Mouse (Mus musculus) urinary bladder, postnatal 14 days (tissue): ENCODE measurements around the gene Klhl5.

ENCODE experiments used
- DNase-seq: peaks from one replicate; pipeline ENCODE4 v3.0.0; 2021; ENCODE audit warnings: low spot score

The Klhl5 gene

DNA sequence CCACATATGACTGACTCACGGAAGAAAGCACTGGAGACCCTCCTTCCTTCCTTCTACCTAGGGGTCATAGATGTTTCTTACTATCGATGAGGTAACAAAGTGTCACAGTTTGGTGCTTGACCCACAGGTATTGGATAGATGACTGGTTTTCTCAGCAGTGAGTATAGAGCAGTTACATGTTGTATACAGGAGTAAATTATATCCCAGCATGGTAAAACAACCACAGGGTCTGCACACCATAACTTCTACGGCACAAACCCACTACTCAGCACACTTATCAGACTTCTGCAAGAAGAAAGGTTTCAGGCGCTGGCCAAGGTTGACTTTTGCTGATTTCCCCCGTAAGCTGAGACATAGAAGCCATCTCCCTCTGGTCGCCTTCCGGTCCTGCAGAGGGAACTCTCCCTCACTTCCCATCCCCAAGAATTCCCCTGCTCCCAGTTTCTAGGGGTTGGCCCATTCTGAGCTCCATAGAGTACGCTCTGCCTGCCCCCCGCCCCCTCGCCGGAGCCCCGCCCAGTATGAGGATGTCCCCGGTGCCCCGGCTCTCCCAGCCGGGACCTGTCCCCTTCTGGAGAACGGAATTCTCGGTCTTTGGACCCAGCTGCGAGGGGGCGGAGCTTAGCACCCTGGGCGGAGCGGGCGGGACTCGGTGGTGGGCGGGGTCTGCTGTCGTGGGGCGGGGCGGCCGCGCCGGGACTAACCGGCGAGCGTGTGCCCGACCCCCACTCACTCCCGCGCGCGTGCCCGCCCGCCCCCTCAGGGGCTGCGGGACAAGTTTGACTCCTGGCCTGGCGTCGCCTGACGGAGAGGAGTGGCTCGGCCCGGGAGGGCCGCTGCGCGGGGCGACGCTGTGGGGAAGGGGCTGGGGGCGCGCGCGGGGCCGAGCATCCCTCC, at the start of gene Klhl5:
TSS of gene Klhl5 (plus strand) at position 664 of the 897 bp plus-strand sequence.
- peak; percentile 92 for DNase-seq

DNA sequence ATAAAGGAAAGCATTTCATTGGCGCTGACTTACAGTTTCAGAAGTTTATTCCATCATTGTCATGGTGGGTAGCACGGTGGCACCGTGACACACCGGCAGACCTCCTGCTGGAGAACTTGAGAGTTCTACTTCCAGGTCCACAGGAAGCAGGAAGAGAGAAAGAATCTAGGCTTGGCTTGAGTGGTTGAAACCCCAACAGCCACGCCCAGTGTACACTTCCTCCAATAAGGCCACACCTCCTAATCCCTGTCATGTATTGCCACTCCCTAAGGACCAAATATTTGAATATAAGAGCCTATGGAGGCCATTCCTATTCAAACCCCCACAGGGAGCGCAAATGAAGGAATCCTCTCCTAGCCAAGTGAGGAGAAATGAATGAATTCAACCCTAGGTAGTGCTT, 49.7 kb upstream of the Klhl5 start:
- DNase-seq = no peak

DNA sequence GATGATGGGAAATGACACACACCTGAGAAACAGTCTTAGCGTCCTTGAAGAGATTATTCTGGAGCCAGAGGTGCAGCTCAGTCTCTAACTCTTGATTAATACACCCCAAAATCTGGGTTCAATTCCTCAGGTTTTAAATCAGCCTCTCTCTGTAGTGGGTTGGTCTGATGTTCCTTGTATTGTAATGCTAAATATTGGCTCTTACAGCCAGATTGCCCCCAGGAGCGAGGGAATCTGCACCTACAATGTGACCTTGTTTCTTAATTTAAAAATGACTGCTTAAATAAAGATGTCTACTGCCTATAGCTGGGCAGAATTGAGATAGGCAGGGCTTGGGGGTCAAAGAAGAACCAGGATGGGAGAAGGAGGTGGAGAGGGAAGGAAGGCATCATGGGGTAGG, 47.5 kb upstream of the Klhl5 start:
- DNase-seq = no peak

DNA sequence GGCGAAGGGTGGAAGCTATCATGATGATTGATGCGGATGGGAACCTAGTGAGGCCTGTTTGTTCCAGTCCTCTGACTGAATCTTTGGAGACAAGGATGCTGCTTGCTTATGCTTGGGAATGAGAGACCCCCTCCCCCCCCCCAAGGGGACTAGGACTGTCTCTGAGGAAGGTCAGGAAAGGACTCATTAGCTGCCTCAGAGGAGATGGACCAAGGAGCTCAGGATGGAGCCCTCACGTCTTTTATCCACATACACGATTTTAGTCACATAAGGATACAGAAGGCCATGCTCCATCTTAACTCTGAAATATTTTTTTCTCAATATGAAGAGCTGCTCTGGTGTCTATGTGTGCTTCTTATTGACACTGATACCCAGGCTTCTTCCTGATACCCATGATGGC, 45.1 kb upstream of the Klhl5 start:
- no peak for DNase-seq

DNA sequence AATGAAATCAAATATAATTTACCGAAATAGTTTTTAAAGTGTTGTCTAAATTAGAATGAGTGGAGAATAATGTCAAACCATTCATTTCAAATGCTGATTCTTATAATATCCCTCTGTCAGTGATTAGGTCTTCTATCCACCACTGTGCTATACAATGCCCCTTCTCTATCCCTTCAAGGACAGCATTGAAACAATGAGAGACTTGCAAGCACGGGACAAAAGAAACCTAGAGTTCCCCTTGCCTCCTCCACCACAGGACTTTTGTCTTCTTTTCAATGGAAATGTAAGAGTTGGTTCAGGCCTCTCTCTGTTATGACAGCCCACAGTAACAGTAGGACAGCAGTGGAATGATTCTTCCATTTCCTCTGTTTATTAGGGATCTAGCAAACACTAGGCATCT, 44.1 kb upstream of the Klhl5 start:
- no peak for DNase-seq

DNA sequence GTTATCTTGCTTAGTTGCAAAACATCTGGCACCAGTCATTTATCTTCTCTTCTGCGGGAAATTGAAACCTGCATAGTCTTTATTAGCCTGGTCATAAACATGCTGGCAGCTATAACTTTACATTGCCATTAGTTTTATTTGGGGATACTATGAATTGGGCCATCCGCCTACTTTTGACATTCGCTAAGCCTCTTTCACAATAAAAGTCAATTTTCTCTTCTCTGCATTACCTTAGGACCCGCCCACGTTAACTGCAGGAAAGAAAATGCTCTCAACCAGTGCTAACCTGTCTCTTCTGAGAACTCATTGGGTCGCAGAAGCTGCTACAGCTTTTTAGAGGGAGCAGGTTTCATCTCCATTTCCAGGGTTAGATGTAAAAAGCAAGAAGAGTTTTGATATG, 39.2 kb upstream of the Klhl5 start:
- no peak for DNase-seq

DNA sequence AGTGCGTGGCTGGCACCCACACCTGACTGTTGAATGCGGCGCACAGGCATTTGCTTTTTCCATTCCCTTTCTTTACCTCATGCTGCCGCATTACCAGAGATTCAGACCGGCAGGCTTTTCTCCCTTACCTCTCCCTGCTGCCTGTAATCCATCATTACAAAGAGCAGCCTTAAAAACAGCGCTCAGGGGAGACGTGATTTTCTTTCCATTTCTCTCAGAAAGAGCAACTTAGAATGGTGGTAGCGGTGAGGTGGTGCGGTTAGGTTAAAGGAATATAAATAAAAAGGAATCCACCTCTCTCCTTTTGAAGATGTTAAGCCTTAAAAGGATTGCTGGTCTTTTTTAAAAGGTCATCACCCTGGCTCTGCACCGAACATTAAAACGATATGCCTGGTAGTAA, 37.5 kb upstream of the Klhl5 start:
- no peak for DNase-seq

DNA sequence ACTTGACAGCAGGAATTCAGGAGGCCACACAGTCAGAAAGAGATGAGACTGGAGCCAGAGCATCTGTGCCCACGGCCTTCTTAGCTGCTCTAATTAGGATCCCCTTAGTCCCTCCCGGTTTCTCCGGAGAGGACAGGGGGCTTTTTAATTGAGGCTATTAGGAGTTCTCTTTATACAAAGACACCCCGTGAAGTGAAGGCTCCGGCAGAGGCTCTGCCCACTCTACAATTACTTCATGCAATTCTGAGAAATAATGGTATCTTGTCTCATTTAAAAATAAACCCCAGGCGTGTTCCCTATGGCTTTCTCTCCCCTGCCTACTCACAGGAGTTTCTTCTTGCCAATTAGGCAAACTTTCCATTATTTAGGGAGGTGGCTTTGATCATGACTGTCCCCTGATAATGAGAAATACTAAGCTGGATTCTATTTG, 35.6 kb upstream of the Klhl5 start:
- DNase-seq = no peak

DNA sequence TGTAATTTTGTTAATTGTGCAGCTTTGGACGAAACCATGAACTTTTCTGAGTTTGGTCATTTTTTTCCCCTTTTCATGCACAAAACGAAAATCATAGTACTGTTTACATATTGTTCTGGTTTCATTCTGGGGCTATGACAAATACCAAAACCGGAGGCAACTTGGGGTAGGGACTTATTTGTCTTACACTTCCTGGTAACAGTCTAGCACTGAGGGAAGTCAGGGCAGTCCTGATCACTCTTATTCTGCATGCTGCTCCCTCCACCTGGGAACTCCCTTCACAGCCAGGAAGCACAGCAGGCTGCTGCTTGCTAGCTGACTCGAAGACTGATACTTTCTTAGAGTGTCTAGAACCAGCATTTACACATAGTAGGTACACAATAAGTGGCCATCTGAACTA, 34.1 kb upstream of the Klhl5 start:
- DNase-seq = no peak

DNA sequence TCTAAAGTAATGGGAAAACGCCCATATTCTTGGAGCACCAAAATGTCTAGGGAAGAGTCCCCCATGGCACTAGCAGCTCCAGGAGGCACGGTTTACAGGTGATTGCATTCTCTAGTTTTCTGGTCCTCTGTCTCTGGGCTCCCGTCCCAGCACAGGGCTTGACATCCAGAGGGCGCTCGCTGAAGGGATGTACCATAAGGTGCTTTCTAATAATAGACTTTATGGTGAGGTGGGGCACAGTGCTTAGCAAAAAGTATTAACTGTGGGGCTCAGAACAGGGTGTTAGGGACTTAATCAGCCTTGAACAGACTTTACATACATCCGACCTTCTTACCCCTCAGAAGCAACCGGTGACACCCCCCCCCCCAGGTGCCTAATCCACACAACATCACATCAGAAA, 32.6 kb upstream of the Klhl5 start:
- DNase-seq = peak; percentile 50

DNA sequence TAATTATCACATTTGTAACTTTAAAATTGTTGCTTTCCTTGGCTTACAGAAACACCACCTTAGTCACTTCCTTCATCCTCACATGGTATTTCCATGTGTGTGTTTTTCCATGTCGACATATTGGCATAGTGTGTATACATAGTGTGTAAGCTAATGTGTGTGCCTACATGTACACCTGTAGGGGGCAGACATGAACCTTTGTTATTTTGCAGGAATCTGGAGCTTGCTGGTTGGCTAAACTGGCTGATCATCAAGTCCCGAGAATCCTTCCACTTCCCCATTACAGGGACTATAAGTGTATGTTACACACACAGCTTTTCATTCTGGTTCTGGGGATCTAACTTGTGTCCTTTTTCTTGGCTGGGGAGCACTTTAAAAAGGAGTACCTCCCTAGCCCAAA, 31.3 kb upstream of the Klhl5 start:
- DNase-seq = no peak

DNA sequence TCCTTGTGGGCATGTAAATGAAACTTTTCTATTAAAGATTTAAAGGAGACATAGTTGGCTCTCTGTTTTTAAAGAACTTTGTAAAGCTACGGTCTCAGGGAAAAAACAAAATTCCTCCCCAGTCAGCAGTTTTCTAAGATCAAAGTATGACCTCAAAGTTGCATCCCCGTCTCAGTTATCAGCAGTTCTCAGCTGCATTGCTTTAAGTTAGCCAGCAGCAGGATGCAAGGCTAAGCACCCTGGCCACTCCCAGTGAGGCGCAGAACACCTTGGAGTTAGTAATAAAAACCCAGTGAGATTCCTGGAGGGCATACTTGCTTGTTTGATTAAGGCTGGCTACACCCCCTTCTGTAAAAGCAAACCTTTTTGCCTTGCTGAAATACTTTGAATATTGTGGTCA, 30.6 kb upstream of the Klhl5 start:
- DNase-seq = no peak

DNA sequence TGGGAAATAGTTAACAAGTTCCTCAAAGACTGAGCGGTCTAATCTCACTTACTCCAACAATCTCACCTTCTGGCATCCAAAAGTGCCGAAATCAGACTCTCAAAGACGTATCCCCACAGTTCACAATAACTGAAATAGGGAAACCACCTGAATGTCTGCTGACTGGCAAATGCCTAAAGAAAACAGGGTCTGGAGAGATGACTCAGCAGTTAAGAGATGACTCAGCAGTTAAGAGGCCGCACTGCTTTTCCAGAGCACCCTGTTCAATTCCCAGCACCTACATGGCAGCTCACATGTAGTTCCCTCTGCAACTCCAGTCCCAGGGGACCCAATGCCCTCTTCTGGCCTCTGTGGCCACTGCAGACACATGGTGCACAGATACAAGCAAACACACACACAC, 29.3 kb upstream of the Klhl5 start:
- no peak for DNase-seq

DNA sequence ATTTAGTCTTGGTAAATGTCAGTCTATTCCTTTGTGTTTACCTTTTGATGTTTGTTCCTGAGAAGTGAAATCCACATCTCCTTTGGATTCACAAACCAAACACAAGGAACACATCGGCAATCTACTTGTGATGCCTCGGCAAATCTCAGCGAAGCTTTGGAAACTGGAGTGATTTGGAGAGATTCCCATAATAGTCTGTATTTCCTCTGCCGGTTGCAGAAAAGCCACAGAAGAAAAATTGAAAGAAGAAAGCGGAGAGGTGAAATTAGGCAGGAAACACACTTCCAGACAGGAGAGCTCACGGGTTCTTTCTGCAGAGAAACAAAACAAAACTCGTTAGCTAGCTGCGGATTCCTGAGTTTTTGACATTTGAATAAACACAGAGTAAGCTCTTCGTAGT, 27.5 kb upstream of the Klhl5 start:
- no peak for DNase-seq

DNA sequence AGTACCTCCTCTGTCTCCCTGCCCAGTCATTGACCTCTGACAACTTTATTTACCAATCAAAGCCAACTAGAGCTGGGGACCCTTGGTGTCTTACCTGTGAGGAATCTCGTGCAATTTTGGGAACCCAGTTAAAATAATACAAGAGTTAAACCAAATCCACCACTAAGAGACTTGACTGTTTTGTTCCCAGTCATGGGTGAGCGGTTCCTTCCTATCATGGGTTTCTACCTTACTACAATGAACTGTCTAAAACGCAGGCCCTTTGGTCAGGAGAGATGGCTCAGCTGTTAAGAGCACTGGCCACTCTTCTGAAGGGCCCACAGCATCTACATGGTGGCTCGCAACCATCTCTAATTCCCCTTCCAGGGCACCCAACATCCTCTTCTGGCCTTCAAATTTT, 25.5 kb upstream of the Klhl5 start:
- DNase-seq = no peak

DNA sequence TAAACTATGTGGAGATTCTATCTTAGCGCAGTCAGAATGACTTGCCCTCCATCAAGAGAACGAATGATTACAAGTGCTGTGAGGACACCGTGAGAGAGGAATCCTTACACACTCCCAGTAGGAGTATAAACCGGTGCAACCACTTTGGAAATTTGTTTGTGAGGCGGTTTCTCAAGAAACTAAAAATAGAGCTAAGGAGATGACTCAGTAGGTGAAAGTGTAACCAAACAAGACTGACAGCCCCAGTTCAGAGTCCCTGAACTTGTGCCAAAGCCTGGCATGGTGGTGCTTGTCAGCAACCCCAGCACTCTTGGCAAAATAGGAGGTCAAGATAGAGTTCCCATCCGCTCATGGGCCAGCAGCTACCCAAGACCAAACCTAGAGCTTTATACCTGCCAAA, 20.8 kb upstream of the Klhl5 start:
- DNase-seq = peak; percentile 80

DNA sequence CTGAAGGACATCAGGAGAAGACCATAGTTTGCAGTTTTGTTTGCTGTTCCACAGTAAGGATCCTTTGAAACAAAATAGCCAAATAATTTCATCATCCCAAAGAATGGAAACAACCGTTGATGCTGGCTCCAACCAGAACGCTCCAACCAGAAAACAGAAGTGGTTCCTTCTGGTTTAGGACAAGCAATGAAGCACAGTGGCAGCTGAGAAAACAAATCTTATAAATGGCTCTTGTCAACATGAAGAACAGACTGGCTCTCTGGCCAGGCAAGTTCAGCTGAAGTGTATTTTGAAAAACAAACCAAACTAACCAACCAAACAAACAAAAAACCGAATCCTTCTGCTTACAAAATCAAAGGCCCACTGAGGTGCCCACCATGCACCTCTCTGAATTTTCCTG, 17.6 kb upstream of the Klhl5 start:
- no peak for DNase-seq

DNA sequence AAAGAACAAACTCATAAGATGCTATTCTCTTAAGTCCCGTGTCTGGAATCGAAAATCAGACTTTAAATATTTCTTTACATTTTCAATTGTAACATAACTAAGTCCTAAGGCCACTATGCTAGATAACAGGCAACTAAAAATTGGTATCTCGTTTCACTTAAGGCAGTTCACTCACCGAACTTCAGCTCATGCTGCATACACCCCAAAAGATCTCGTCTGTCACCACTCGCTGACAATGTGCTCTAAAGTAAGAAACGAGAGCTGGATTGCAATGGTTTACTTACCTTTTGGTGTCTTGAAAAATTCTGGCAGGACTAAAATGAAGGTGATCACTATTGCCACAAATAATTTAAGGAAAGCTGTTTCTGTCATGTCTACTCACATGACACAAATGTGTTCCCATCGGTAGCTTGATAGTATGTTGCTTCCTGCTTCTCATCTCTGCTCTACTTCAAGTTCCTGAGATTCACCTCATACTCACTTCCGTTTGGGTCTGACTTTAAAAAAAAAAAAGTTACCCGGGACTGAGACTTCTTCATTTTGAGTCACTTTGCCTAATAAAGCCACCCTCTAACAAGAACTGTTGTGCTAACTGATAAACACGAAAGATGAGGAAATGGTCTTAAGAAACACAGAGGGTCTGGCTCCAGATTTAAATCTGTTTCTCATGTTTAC, 16.0 kb upstream of the Klhl5 start:
- DNase-seq = no peak

DNA sequence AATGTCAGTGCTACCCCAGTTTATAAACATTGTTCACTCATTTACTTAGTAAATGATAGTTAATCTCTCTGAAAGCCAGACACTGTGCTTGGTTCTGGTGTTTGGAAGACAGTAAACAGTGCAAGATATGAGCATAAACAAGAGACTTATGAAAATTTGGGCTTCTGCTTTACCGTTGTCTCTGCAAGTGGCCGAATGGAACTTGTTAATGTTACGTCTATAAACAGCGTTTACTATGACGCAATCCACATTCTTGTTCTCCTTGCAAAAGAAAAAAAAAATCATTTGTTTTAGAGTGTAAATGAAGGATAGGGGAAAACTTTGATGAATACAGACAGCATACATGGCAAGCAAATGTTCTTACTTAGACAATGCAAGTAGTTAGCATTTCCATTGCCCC, 15.4 kb upstream of the Klhl5 start, which contains the start of gene Tmem156:
TSS of gene Tmem156 (minus strand) at position 212 of the 400 bp plus-strand sequence.
- DNase-seq = no peak

DNA sequence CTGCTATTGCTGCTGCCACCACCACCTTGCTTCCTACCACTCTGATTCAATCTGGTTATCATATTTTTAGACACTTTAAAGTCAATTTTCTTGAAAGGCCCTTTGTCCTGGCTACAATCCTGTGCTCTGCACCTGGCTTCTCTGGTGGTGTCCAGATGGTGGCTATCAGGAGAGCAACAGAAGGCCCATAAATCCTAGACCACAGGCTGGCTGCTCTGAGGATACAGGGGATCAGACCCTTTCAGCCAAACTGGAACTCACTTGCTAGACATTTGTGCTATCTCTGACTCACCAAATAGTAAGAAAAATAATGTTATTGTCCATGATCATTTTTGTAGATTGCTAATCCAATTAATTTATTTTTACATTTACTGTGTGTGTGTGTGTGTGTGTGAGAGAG, 13.6 kb upstream of the Klhl5 start:
- DNase-seq = no peak

DNA sequence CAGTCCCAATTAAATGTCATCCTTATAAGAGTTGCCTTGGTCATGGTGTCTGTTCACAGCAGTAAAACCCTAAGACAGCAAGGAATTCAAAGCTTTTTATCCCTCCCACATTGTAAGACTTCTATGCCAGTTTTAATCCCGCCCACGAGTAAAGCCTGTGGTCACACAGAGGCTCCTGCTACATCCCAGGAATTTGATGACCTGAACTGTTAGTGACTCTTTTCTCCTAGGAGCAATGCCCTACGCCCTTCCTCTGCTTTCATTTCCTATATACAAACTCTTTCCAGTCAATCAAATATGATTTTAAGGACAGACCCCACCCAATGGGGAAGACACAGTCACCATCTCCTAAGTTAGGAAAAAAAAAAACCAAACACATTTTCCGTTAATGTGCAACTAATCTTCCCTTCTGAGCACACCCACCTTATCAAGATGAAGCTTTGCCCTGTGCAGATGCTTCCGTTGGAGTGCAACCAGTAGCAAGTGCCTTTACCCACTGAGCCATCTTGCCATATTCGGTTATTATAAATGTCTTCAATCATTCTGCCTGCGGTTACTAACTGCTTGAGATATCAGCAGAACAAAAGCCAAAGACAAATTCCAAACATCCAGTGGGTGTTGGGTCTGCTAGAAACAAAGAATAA, 12.3 kb upstream of the Klhl5 start:
- no peak for DNase-seq

DNA sequence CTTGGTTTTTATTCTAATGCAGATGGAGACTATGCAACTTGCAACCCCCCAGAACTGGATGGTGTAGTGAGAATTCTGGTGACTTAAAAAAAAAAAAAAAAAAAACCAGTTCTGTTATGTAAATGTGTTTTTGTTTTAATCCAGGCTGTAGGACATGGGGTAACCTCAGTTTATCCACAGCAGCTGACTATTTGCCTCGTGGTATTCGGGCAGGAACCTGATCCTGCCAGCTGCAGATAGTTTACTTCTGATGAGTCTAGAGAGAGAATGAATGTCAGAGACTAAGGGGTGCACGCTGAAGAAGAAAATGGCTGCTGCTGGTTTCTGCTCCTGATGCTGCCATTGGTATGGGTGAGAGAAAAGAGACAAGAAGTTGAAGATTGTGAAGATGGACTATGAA, 11.3 kb upstream of the Klhl5 start:
- DNase-seq = no peak

DNA sequence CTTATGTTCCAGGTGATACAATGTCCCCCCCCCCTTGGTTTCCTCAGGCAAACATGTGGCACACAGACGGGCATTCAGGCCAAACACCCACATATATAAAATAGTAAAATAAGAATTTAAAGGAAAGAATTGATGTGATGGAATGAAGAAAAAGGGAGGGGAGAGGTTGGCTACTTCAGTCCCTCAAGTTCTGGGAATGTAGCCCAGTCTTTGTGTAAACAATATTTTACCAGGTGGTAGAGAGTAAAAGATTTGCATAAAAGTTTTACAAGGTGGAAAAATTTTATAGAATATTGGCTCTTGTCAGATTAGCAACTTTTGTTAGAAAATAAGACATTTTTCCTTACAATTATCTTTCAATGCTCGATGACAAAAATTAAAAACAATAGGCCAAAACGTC, 10.5 kb upstream of the Klhl5 start:
- DNase-seq = no peak
